Mouse (Mus musculus) MEL (cell line): ENCODE measurements around the gene Ccnc. TPM values are rescaled to one million over a fixed set of nuclear protein-coding genes. Genes with fewer than 3 reads are reported as not detected.

Source experiments
- DNase-seq: peaks from one replicate; pipeline ENCODE4 v3.0.0; 2011; ENCODE audit warnings: low read depth, low spot score
- H3K27ac ChIP-seq: 2 replicates; pipeline ENCODE4 v1.5.1; 2012; ENCODE audit warnings: low read depth, mild to moderate bottlenecking, control low read depth, low read length, moderate library complexity; ENCODE audit not compliant: control insufficient read depth
- H3K27me3 ChIP-seq, 2 experiments: fragments of 150-350 bp in 1 of 2; sonication (generic) in 1 of 2; 2 replicates each; pipeline ENCODE4 v1.6.1; 2012; ENCODE audit warnings: low read length in 2 of 2, mild to moderate bottlenecking in 2 of 2, improper control_type of control experiment in 1 of 2, moderate library complexity in 1 of 2; ENCODE audit not compliant: insufficient read depth in 2 of 2, control insufficient read depth in 1 of 2
- H3K36me3 ChIP-seq, 2 experiments: 2 replicates each; pipeline ENCODE4 v1.6.1; 2012 to 2014; ENCODE audit warnings: low read length in 2 of 2, improper control_type of control experiment in 1 of 2, inconsistent platforms in 1 of 2, mild to moderate bottlenecking in 1 of 2; ENCODE audit not compliant: insufficient read depth in 2 of 2, control insufficient read depth in 1 of 2
- H3K4me1 ChIP-seq, 2 experiments: fragments of 150-350 bp in 1 of 2; sonication (generic) in 1 of 2; 2 replicates each; pipeline ENCODE4 v1.6.1; 2012; ENCODE audit warnings: low read length in 2 of 2, improper control_type of control experiment in 1 of 2, mild to moderate bottlenecking in 1 of 2; ENCODE audit not compliant: insufficient read depth in 2 of 2, control insufficient read depth in 1 of 2
- H3K4me3 ChIP-seq, 2 experiments: fragments of 150-350 bp in 1 of 2; sonication (generic) in 1 of 2; 2 replicates each; pipeline ENCODE4 v1.5.1; 2012; ENCODE audit warnings: low read depth in 2 of 2, low read length in 2 of 2, mild to moderate bottlenecking in 2 of 2, moderate library complexity in 2 of 2, control low read depth in 1 of 2, improper control_type of control experiment in 1 of 2; ENCODE audit not compliant: control insufficient read depth in 1 of 2, insufficient read depth in 1 of 2
- H3K79me2 ChIP-seq: 2 replicates; pipeline ENCODE4 v1.6.1; 2012; ENCODE audit warnings: mild to moderate bottlenecking, low read length, moderate library complexity; ENCODE audit not compliant: control insufficient read depth, poor library complexity, insufficient read depth
- H3K9ac ChIP-seq: 2 replicates; pipeline ENCODE4 v1.6.1; 2012; ENCODE audit warnings: low read depth, mild to moderate bottlenecking, control low read depth, low read length, moderate library complexity; ENCODE audit not compliant: control insufficient read depth, poor library complexity, severe bottlenecking
- H3K9me3 ChIP-seq: fragments of 150-350 bp; sonication (generic); replicated peaks from 2 replicates; pipeline ENCODE4 v1.6.1; 2012; ENCODE audit warnings: mild to moderate bottlenecking, low read length, improper control_type of control experiment, moderate library complexity; ENCODE audit not compliant: insufficient read depth
- BHLHE40 ChIP-seq: IDR thresholded peaks from 2 replicates; pipeline ENCODE4 v1.6.1; 2012; ENCODE audit warnings: low read depth, mild to moderate bottlenecking, inconsistent platforms, low read length, improper control_type of control experiment, borderline replicate concordance
- ELF1 ChIP-seq: IDR thresholded peaks from 2 replicates; pipeline ENCODE4 v1.6.1; 2014; ENCODE audit warnings: low read depth, mild to moderate bottlenecking, inconsistent platforms, low read length, improper control_type of control experiment, moderate library complexity
- ETS1 ChIP-seq: IDR thresholded peaks from 2 replicates; pipeline ENCODE4 v1.6.1; 2012; ENCODE audit warnings: low read depth, mild to moderate bottlenecking, inconsistent platforms, low read length, improper control_type of control experiment, moderate library complexity
- GATA1 ChIP-seq: IDR thresholded peaks from 2 replicates; pipeline ENCODE4 v1.6.1; 2011; ENCODE audit warnings: low read depth, low read length, improper control_type of control experiment
- JUND ChIP-seq: IDR thresholded peaks from 2 replicates; pipeline ENCODE4 v1.6.1; 2011; ENCODE audit warnings: low read depth, mild to moderate bottlenecking, improper control_type of control experiment, low read length
- KAT2A ChIP-seq: conservative IDR thresholded peaks from 2 replicates; pipeline ENCODE4 v1.6.1; 2012; ENCODE audit warnings: low read depth, low read length, improper control_type of control experiment, inconsistent platforms
- MAFK ChIP-seq: IDR thresholded peaks from 2 replicates; pipeline ENCODE4 v1.6.1; 2011; ENCODE audit warnings: low read depth, mild to moderate bottlenecking, low read length, improper control_type of control experiment, borderline replicate concordance
- MAX ChIP-seq: IDR thresholded peaks from 2 replicates; pipeline ENCODE4 v1.6.1; 2011; ENCODE audit warnings: low read length, improper control_type of control experiment
- MAZ ChIP-seq: IDR thresholded peaks from 2 replicates; pipeline ENCODE4 v1.6.1; 2012; ENCODE audit warnings: low read depth, mild to moderate bottlenecking, inconsistent platforms, low read length, improper control_type of control experiment
- MEF2A ChIP-seq: IDR thresholded peaks from 2 replicates; pipeline ENCODE4 v1.6.1; 2014; ENCODE audit warnings: low read depth, mild to moderate bottlenecking, inconsistent platforms, low read length, improper control_type of control experiment; ENCODE audit not compliant: poor library complexity, insufficient replicate concordance, severe bottlenecking; ENCODE audit errors: extremely low read depth
- MXI1 ChIP-seq: IDR thresholded peaks from 2 replicates; pipeline ENCODE4 v1.6.1; 2011; ENCODE audit warnings: mild to moderate bottlenecking, low read depth, low read length, improper control_type of control experiment
- MYC ChIP-seq: IDR thresholded peaks from 2 replicates; pipeline ENCODE4 v1.6.1; 2011; ENCODE audit warnings: low read depth, mild to moderate bottlenecking, low read length, improper control_type of control experiment, moderate library complexity
- NELFE ChIP-seq: IDR thresholded peaks from 2 replicates; pipeline ENCODE4 v1.6.1; 2011; ENCODE audit warnings: low read depth, low read length, improper control_type of control experiment
- NRF1 ChIP-seq: IDR thresholded peaks from 2 replicates; pipeline ENCODE4 v1.6.1; 2014; ENCODE audit warnings: low read depth, mild to moderate bottlenecking, inconsistent platforms, low read length, improper control_type of control experiment, moderate library complexity; ENCODE audit not compliant: poor library complexity, insufficient read depth, severe bottlenecking
- POLR2A ChIP-seq, 2 experiments: IDR thresholded peaks; 2 replicates each; pipeline ENCODE4 v1.6.1; 2011 to 2012; ENCODE audit warnings: low read length in 2 of 2, mild to moderate bottlenecking in 2 of 2, control low read depth in 1 of 2, improper control_type of control experiment in 1 of 2, low read depth in 1 of 2, moderate library complexity in 1 of 2; ENCODE audit not compliant: control insufficient read depth in 1 of 2, insufficient read depth in 1 of 2, poor library complexity in 1 of 2
- POLR2AphosphoS2 ChIP-seq: IDR thresholded peaks from 2 replicates; pipeline ENCODE4 v1.6.1; 2011; ENCODE audit warnings: low read length, improper control_type of control experiment
- POLR2AphosphoS5 ChIP-seq: IDR thresholded peaks from 2 replicates; pipeline ENCODE4 v1.6.1; 2012; ENCODE audit warnings: low read depth, borderline replicate concordance, mild to moderate bottlenecking, inconsistent platforms, low read length, moderate library complexity, mixed read lengths
- SIN3A ChIP-seq: IDR thresholded peaks from 2 replicates; pipeline ENCODE4 v1.6.1; 2012; ENCODE audit warnings: low read length, improper control_type of control experiment, inconsistent platforms
- SMC3 ChIP-seq: IDR thresholded peaks from 2 replicates; pipeline ENCODE4 v1.6.1; 2011; ENCODE audit warnings: low read depth, low read length, improper control_type of control experiment
- TBP ChIP-seq: IDR thresholded peaks from 2 replicates; pipeline ENCODE4 v1.8.0; 2011; ENCODE audit warnings: low read depth, low read length, improper control_type of control experiment
- TCF12 ChIP-seq: IDR thresholded peaks from 2 replicates; pipeline ENCODE4 v1.6.1; 2014; ENCODE audit warnings: low read depth, mild to moderate bottlenecking, inconsistent platforms, low read length, improper control_type of control experiment, moderate library complexity
- USF2 ChIP-seq, 2 experiments: IDR thresholded peaks; 2 replicates each; pipeline ENCODE4 v1.6.1; 2011 to 2012; ENCODE audit warnings: improper control_type of control experiment in 2 of 2, low read length in 2 of 2, borderline replicate concordance in 1 of 2, inconsistent platforms in 1 of 2, low read depth in 1 of 2, mild to moderate bottlenecking in 1 of 2; ENCODE audit not compliant: insufficient read depth in 1 of 2
- ZC3H11A ChIP-seq: IDR thresholded peaks from 2 replicates; pipeline ENCODE4 v1.6.1; 2012; ENCODE audit warnings: low read depth, mild to moderate bottlenecking, inconsistent platforms, low read length, improper control_type of control experiment
- ZMIZ1 ChIP-seq: IDR thresholded peaks from 2 replicates; pipeline ENCODE4 v1.6.1; 2012; ENCODE audit warnings: low read depth, mild to moderate bottlenecking, inconsistent platforms, low read length, improper control_type of control experiment, moderate library complexity
- polyA plus RNA-seq, 2 experiments: library from polyadenylated mRNA; stranded (reverse) in 1 of 2; unstranded in 1 of 2; fragments of >175 nt in 1 of 2; fragments of >200 nt in 1 of 2; gene quantifications; 2 replicates each; pipeline versions ENCODE4 v1.2.1 to v1.2.4; 2012; ENCODE audit warnings: low replicate concordance in 2 of 2, low read depth in 1 of 2; ENCODE audit not compliant: insufficient read length in 2 of 2, insufficient read depth in 1 of 2, missing spikeins in 1 of 2
- total RNA-seq: library from RNA; depleted of rRNA; stranded (reverse); fragments of 300-350 nt; gene quantifications from 2 replicates; pipeline ENCODE4 v1.2.3, GENCODE M21; 2012

Gene Ccnc
- total and polyA plus RNA-seq, 3 experiments = 14.7 to 196 (median 16.0) TPM

DNA sequence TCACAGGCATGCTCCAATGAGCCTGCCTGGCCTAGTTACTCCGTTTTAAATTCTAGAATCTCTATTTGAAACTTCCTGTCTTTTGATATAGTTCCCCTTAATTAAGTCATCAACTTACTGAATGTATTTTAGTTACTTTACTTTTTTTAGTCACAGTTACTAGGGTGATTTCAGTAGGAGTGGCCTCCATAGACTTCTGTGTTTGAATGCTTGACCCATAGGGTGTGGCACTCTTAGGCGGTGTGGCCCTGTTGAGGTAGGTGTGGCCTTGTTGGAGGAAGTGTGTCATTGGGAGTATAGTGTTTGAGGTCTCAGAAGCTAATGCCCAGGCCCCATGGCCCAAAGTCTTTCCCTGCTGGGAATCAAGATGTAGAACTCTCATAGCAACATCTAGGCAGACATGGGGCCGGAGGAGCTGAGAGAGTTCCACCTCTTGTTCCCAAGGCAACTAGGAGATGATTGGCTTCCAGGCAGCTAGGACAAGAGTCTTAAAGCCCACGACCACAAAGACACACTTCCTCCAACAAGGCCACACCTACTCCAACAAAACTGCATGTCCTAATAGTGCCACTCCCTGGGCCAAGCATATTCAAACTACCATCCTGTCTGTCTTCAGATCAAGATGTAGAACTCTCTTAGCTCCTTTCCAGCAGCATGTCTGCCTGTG is 27.8 kb downstream of the Ccnc start:
- TF ChIP-seq SIN3A (peak; percentile 21; the same call in 1 of the 2 replicates), ELF1 (0 out of 2 replicates have a peak, but pooled peaks have one; percentile 2), SMC3 (no peak), ZC3H11A (no peak; the same call in 1 of the 2 replicates), USF2 (IDR thresholded peaks at IDR 0.05; ENCODE audit: borderline replicate concordance in 1 of 2, insufficient read depth in 1 of 2, low read depth in 1 of 2, low read length in 2 of 2) (no peak), KAT2A (no peak), POLR2AphosphoS2 (no peak), NRF1 (no peak), MAX (0 out of 2 replicates have a peak, but pooled peaks have one; percentile 41), NELFE (peak; percentile 47; the same call in 1 of the 2 replicates), POLR2A (IDR thresholded peaks at IDR 0.05; ENCODE audit: control insufficient read depth in 1 of 2, insufficient read depth in 1 of 2, low read depth in 1 of 2, low read length in 2 of 2, poor library complexity in 1 of 2) (peak in 1 of 2 experiments; percentile 51; a peak in 1 of 4 replicates), GATA1 (no peak), ZMIZ1 (peak; percentile 54; the same call in 1 of the 2 replicates), MAZ (no peak), JUND (no peak), MYC (no peak), TBP (peak; percentile 55; the same call in 1 of the 2 replicates), POLR2AphosphoS5 (no peak), MAFK (no peak), MXI1 (peak; percentile 46; the same call in 1 of the 2 replicates), TCF12 (no peak), ETS1 (peak; percentile 43; the same call in 1 of the 2 replicates), MEF2A (no peak), BHLHE40 (no peak)
- TF ChIP-seq, all 39 proteins: peak for 9
- H3K79me2 ChIP-seq = no peaks in the 10 kb centered on the region
- peaks cover 0 to 6% of the 10 kb centered on the region in 2 experiments; a peak in 3 of 4 replicates for H3K36me3 ChIP-seq
- peak overlapping the region; percentile 24; the same call in 1 of the 2 replicates for H3K9ac ChIP-seq
- peaks cover 6 to 7% of the 10 kb centered on the region in 2 experiments; a peak in 3 of 4 replicates for H3K4me1 ChIP-seq
- DNase-seq = peak; percentile 92
- H3K27me3 ChIP-seq = no peaks in the 10 kb centered on the region
- H3K27ac ChIP-seq = peak overlapping the region; percentile 77
- H3K4me3 ChIP-seq = peak overlapping the region in 1 of 2 experiments; percentile 10; a peak in 1 of 4 replicates
- no peaks in the 10 kb centered on the region for H3K9me3 ChIP-seq
